Mouse (Mus musculus) CH12.LX (cell line): Measurements from ENCODE around the gene Mical3. TPM values are rescaled to one million over a fixed set of nuclear protein-coding genes. Genes with fewer than 3 reads are reported as not detected.

ENCODE experiments used
- DNase-seq: peaks from one replicate; pipeline ENCODE4 v3.0.0-alpha.2; 2013; ENCODE audit errors: extremely low read depth
- H3K27ac ChIP-seq: 2 replicates; pipeline ENCODE4 v1.5.1; 2012; ENCODE audit warnings: low read depth, mild to moderate bottlenecking, control low read depth, moderate library complexity; ENCODE audit not compliant: insufficient read depth
- H3K27me3 ChIP-seq: replicated peaks from 2 replicates; pipeline ENCODE3; 2012; ENCODE audit warnings: inconsistent platforms
- H3K36me3 ChIP-seq, 2 experiments: replicated peaks in 1 of 2; 2 replicates each; pipeline versions ENCODE3 to v1.6.1; 2012; ENCODE audit warnings: inconsistent platforms in 1 of 2, low read length in 1 of 2, mild to moderate bottlenecking in 1 of 2, mixed read lengths in 1 of 2, moderate library complexity in 1 of 2; ENCODE audit not compliant: control insufficient read depth in 1 of 2, insufficient read depth in 1 of 2
- H3K4me1 ChIP-seq, 2 experiments: 2 replicates each; pipeline ENCODE4 v1.6.1; 2012; ENCODE audit warnings: inconsistent platforms in 1 of 2, moderate library complexity in 1 of 2; ENCODE audit not compliant: insufficient read depth in 2 of 2, control insufficient read depth in 1 of 2
- H3K4me2 ChIP-seq: 2 replicates; pipeline ENCODE4 v1.6.1; 2012; ENCODE audit warnings: low read depth, mild to moderate bottlenecking, control low read depth; ENCODE audit not compliant: poor library complexity, insufficient read depth, severe bottlenecking
- H3K4me3 ChIP-seq, 3 experiments: fragments of 150-350 bp in 1 of 3; sonication (generic) in 1 of 3; replicated peaks in 1 of 3; 2 replicates each; pipeline versions ENCODE3 to v1.5.1; 2011 to 2012; ENCODE audit warnings: low read depth in 2 of 3, low read length in 2 of 3, mild to moderate bottlenecking in 2 of 3, moderate library complexity in 2 of 3, control low read depth in 1 of 3, improper control_type of control experiment in 1 of 3, inconsistent platforms in 1 of 3, mixed read lengths in 1 of 3; ENCODE audit not compliant: poor library complexity in 1 of 3
- H3K79me2 ChIP-seq: replicated peaks from 2 replicates; pipeline ENCODE4 v1.6.1; 2012; ENCODE audit warnings: mild to moderate bottlenecking, moderate library complexity; ENCODE audit not compliant: control insufficient read depth, poor library complexity, insufficient read depth, severe bottlenecking; ENCODE audit errors: extremely low read depth
- H3K9ac ChIP-seq: 2 replicates; pipeline ENCODE4 v1.6.1; 2012; ENCODE audit warnings: low read depth, mild to moderate bottlenecking, control low read depth, moderate library complexity; ENCODE audit not compliant: insufficient read depth
- H3K9me3 ChIP-seq: replicated peaks from 2 replicates; pipeline ENCODE3; 2012; ENCODE audit warnings: low read length, inconsistent platforms, mixed read lengths
- BHLHE40 ChIP-seq: IDR thresholded peaks from 2 replicates; pipeline ENCODE4 v1.6.1; 2011; ENCODE audit warnings: mild to moderate bottlenecking, low read depth, low read length, improper control_type of control experiment
- CHD1 ChIP-seq: IDR thresholded peaks from 2 replicates; pipeline ENCODE4 v1.6.1; 2012; ENCODE audit warnings: low read depth, low read length, improper control_type of control experiment, inconsistent platforms
- CHD2 ChIP-seq: IDR thresholded peaks from 2 replicates; pipeline ENCODE4 v1.6.1; 2011; ENCODE audit warnings: low read length, improper control_type of control experiment
- CTCF ChIP-seq, 2 experiments: IDR thresholded peaks in 1 of 2; conservative IDR thresholded peaks in 1 of 2; 2 replicates each; pipeline ENCODE4 v1.5.1; 2011 to 2012; ENCODE audit warnings: low read depth in 2 of 2, low read length in 2 of 2, improper control_type of control experiment in 1 of 2, inconsistent platforms in 1 of 2, mild to moderate bottlenecking in 1 of 2, moderate library complexity in 1 of 2
- E2F4 ChIP-seq: IDR thresholded peaks from 2 replicates; pipeline ENCODE4 v1.6.1; 2011; ENCODE audit warnings: low read depth, low read length, improper control_type of control experiment; ENCODE audit not compliant: insufficient replicate concordance
- ELF1 ChIP-seq: IDR thresholded peaks from 2 replicates; pipeline ENCODE4 v1.6.1; 2014; ENCODE audit warnings: low read depth, mild to moderate bottlenecking, inconsistent platforms, low read length, improper control_type of control experiment
- EP300 ChIP-seq: IDR thresholded peaks from 2 replicates; pipeline ENCODE4 v1.6.1; 2011; ENCODE audit warnings: low read length, improper control_type of control experiment
- ETS1 ChIP-seq: conservative IDR thresholded peaks from 2 replicates; pipeline ENCODE4 v1.6.1; 2012; ENCODE audit warnings: low read depth, mild to moderate bottlenecking, inconsistent platforms, low read length, improper control_type of control experiment, moderate library complexity
- GABPA ChIP-seq: IDR thresholded peaks from 2 replicates; pipeline ENCODE4 v1.6.1; 2012; ENCODE audit warnings: low read depth, low read length, improper control_type of control experiment, inconsistent platforms; ENCODE audit not compliant: insufficient replicate concordance
- HCFC1 ChIP-seq: IDR thresholded peaks from 2 replicates; pipeline ENCODE4 v1.6.1; 2012; ENCODE audit warnings: low read depth, mild to moderate bottlenecking, inconsistent platforms, low read length, improper control_type of control experiment
- IRF4 ChIP-seq: IDR thresholded peaks from 2 replicates; pipeline ENCODE4 v1.6.1; 2014; ENCODE audit warnings: low read depth, mild to moderate bottlenecking, inconsistent platforms, low read length, improper control_type of control experiment
- JUN ChIP-seq: IDR thresholded peaks from 2 replicates; pipeline ENCODE4 v1.6.1; 2011; ENCODE audit warnings: low read depth, mild to moderate bottlenecking, low read length, improper control_type of control experiment, moderate library complexity; ENCODE audit not compliant: insufficient read depth
- JUND ChIP-seq: conservative IDR thresholded peaks from 2 replicates; pipeline ENCODE4 v1.6.1; 2011; ENCODE audit warnings: low read depth, low read length, improper control_type of control experiment
- KAT2A ChIP-seq: IDR thresholded peaks from 2 replicates; pipeline ENCODE4 v1.6.1; 2012; ENCODE audit warnings: low read length, improper control_type of control experiment, inconsistent platforms; ENCODE audit not compliant: insufficient replicate concordance
- MAFK ChIP-seq: IDR thresholded peaks from 2 replicates; pipeline ENCODE4 v1.6.1; 2011; ENCODE audit warnings: low read length, improper control_type of control experiment; ENCODE audit not compliant: insufficient replicate concordance
- MAX ChIP-seq: IDR thresholded peaks from 2 replicates; pipeline ENCODE4 v1.6.1; 2011; ENCODE audit warnings: low read length, improper control_type of control experiment
- MAZ ChIP-seq: IDR thresholded peaks from 2 replicates; pipeline ENCODE4 v1.6.1; 2012; ENCODE audit warnings: low read depth, mild to moderate bottlenecking, inconsistent platforms, low read length, improper control_type of control experiment, moderate library complexity
- MEF2A ChIP-seq: IDR thresholded peaks from 2 replicates; pipeline ENCODE4 v1.6.1; 2014; ENCODE audit warnings: low read depth, mild to moderate bottlenecking, inconsistent platforms, low read length, improper control_type of control experiment, borderline replicate concordance
- MXI1 ChIP-seq: IDR thresholded peaks from 2 replicates; pipeline ENCODE4 v1.6.1; 2011; ENCODE audit warnings: mild to moderate bottlenecking, low read depth, low read length, improper control_type of control experiment
- MYC ChIP-seq: IDR thresholded peaks from 2 replicates; pipeline ENCODE4 v1.6.1; 2011; ENCODE audit warnings: low read depth, mild to moderate bottlenecking, improper control_type of control experiment, low read length
- NELFE ChIP-seq: IDR thresholded peaks from 2 replicates; pipeline ENCODE4 v1.6.1; 2011; ENCODE audit warnings: low read depth, low read length, improper control_type of control experiment
- NRF1 ChIP-seq: IDR thresholded peaks from 2 replicates; pipeline ENCODE4 v1.6.1; 2014; ENCODE audit warnings: low read depth, mild to moderate bottlenecking, inconsistent platforms, low read length, improper control_type of control experiment, moderate library complexity
- PAX5 ChIP-seq: IDR thresholded peaks from 2 replicates; pipeline ENCODE4 v1.6.1; 2012; ENCODE audit warnings: low read length, inconsistent platforms, mixed read lengths
- POLR2A ChIP-seq: IDR thresholded peaks from 2 replicates; pipeline ENCODE4 v1.6.1; 2011; ENCODE audit warnings: low read depth, mild to moderate bottlenecking, improper control_type of control experiment, low read length
- POLR2AphosphoS2 ChIP-seq: IDR thresholded peaks from 2 replicates; pipeline ENCODE4 v1.6.1; 2011; ENCODE audit warnings: low read depth, low read length, improper control_type of control experiment
- RAD21 ChIP-seq: IDR thresholded peaks from 2 replicates; pipeline ENCODE4 v1.6.1; 2011; ENCODE audit warnings: low read depth, mild to moderate bottlenecking, low read length, improper control_type of control experiment, moderate library complexity
- RCOR1 ChIP-seq: conservative IDR thresholded peaks from 2 replicates; pipeline ENCODE4 v1.6.1; 2012; ENCODE audit warnings: low read depth, mild to moderate bottlenecking, inconsistent platforms, low read length, improper control_type of control experiment
- SIN3A ChIP-seq: IDR thresholded peaks from 2 replicates; pipeline ENCODE4 v1.6.1; 2012; ENCODE audit warnings: low read length, improper control_type of control experiment, inconsistent platforms
- SMC3 ChIP-seq: IDR thresholded peaks from 2 replicates; pipeline ENCODE4 v1.6.1; 2011; ENCODE audit warnings: low read depth, low read length, improper control_type of control experiment
- TBP ChIP-seq: conservative IDR thresholded peaks from 2 replicates; pipeline ENCODE4 v1.6.1; 2011; ENCODE audit warnings: low read depth, low read length, improper control_type of control experiment
- TCF12 ChIP-seq: IDR thresholded peaks from 2 replicates; pipeline ENCODE4 v1.6.1; 2014; ENCODE audit warnings: low read depth, mild to moderate bottlenecking, inconsistent platforms, low read length, improper control_type of control experiment
- UBTF ChIP-seq: IDR thresholded peaks from 2 replicates; pipeline ENCODE4 v1.6.1; 2012; ENCODE audit warnings: low read depth, mild to moderate bottlenecking, inconsistent platforms, low read length, improper control_type of control experiment, moderate library complexity
- USF1 ChIP-seq: IDR thresholded peaks from 2 replicates; pipeline ENCODE4 v1.6.1; 2014; ENCODE audit warnings: low read depth, mild to moderate bottlenecking, inconsistent platforms, low read length, improper control_type of control experiment
- USF2 ChIP-seq: conservative IDR thresholded peaks from 2 replicates; pipeline ENCODE4 v1.6.1; 2011; ENCODE audit warnings: low read depth, low read length, improper control_type of control experiment
- ZC3H11A ChIP-seq: IDR thresholded peaks from 2 replicates; pipeline ENCODE4 v1.6.1; 2012; ENCODE audit warnings: low read depth, mild to moderate bottlenecking, inconsistent platforms, low read length, improper control_type of control experiment
- ZKSCAN1 ChIP-seq: IDR thresholded peaks from 2 replicates; pipeline ENCODE4 v1.6.1; 2012; ENCODE audit warnings: low read depth, inconsistent platforms, low read length, improper control_type of control experiment, borderline replicate concordance
- ZMIZ1 ChIP-seq: IDR thresholded peaks from 2 replicates; pipeline ENCODE4 v1.6.1; 2012; ENCODE audit warnings: low read depth, mild to moderate bottlenecking, inconsistent platforms, low read length, improper control_type of control experiment
- ZNF384 ChIP-seq: IDR thresholded peaks from 2 replicates; pipeline ENCODE4 v1.6.1; 2012; ENCODE audit warnings: low read depth, low read length, improper control_type of control experiment, inconsistent platforms
- dilution Hi-C: fragments of 300-500 bp; cut with MboI; formaldehyde crosslinking; loops from 2 replicates; pipeline ENCODE4 v1.14.3; 2020; ENCODE audit warnings: low sequenced_read_pairs; ENCODE audit not compliant: extremely low pct_unique_long_range_greater_than_20kb, extremely low pct_ligation_motif_present
- in situ Hi-C: fragments of 300-500 bp; cut with MboI; formaldehyde crosslinking; loops from 3 replicates; pipeline ENCODE4 v1.14.3; 2019; ENCODE audit warnings: low sequenced_read_pairs, low pct_ligation_motif_present, low pct_unique_long_range_greater_than_20kb, mixed read lengths
- polyA plus RNA-seq: library from polyadenylated mRNA; unstranded; fragments of >175 nt; gene quantifications from 2 replicates; pipeline ENCODE4 v1.2.1, GENCODE M21; 2012; ENCODE audit warnings: low read depth; ENCODE audit not compliant: insufficient read length
- total RNA-seq, 2 experiments: library from RNA; depleted of rRNA; stranded (reverse); fragments of 300-350 nt in 1 of 2; fragments of >200 nt in 1 of 2; gene quantifications; 2 replicates each; pipeline ENCODE4 v1.2.3; 2012 to 2014

Gene Mical3
- total and polyA plus RNA-seq, 3 experiments: 10.2 to 56.3 (median 26.8) TPM

- Histone ChIP-seq H3K4me1 (peaks cover 23 to 53% of the 10 kb centered on the region in 2 experiments), H3K79me2 (peaks cover 53% of the 10 kb centered on the region), H3K9me3 (no peaks in the 10 kb centered on the region), H3K27ac (peak overlapping the region; percentile 100), H3K4me2 (peak overlapping the region; percentile 99), H3K36me3 (peaks cover 17 to 36% of the 10 kb centered on the region in 2 experiments), H3K9ac (peak overlapping the region; percentile 99), H3K27me3 (no peaks in the 10 kb centered on the region), H3K4me3 (peak overlapping the region; percentile 20 to 94 (median 54))
- peak; percentile 92 for DNase-seq
- in situ Hi-C loops (no loop called here), dilution Hi-C loops (no loop called here)
- TF ChIP-seq USF1: no peak
- TF ChIP-seq USF2: no peak
- peak; percentile 76 for TF ChIP-seq ELF1
- peak; percentile 48 for TF ChIP-seq SMC3
- peak; percentile 84; the same call in 1 of the 2 replicates for TF ChIP-seq POLR2AphosphoS2
- peak; percentile 96 for TF ChIP-seq EP300
- TF ChIP-seq KAT2A: peak; percentile 67; the same call in 1 of the 2 replicates
- TF ChIP-seq E2F4: peak; percentile 66; the same call in 1 of the 2 replicates
- no peak for TF ChIP-seq CHD1
- TF ChIP-seq ZKSCAN1: 0 out of 2 replicates have a peak, but pooled peaks have one; percentile 24
- peak; percentile 52 for TF ChIP-seq HCFC1
- 0 out of 2 replicates have a peak, but pooled peaks have one; percentile 42 for TF ChIP-seq UBTF
- peak; percentile 54; the same call in 1 of the 2 replicates for TF ChIP-seq ZMIZ1
- peak; percentile 92; the same call in 1 of the 2 replicates for TF ChIP-seq MEF2A
- TF ChIP-seq TCF12: peak; percentile 98
- TF ChIP-seq ETS1: peak; percentile 95
- peak; percentile 80 for TF ChIP-seq JUND
- TF ChIP-seq GABPA: no peak
- peak; percentile 58 for TF ChIP-seq MXI1
- 0 out of 2 replicates have a peak, but pooled peaks have one; percentile 30 for TF ChIP-seq NRF1
- TF ChIP-seq MAX: peak; percentile 96
- TF ChIP-seq ZC3H11A: no peak
- TF ChIP-seq MYC: peak; percentile 98
- TF ChIP-seq MAZ: peak; percentile 85
- TF ChIP-seq CTCF (conservative IDR thresholded peaks at IDR 0.05 in 1 of 2, IDR thresholded peaks at IDR 0.05 in 1 of 2; ENCODE audit: low read depth in 2 of 2, low read length in 2 of 2): peak in 1 of 2 experiments; percentile 41; a peak in 2 of 4 replicates
- TF ChIP-seq IRF4: peak; percentile 93
- peak; percentile 62; the same call in 1 of the 2 replicates for TF ChIP-seq NELFE
- TF ChIP-seq CHD2: peak; percentile 82
- TF ChIP-seq MAFK: peak; percentile 76
- TF ChIP-seq RCOR1: peak; percentile 94
- TF ChIP-seq JUN: peak; percentile 60; the same call in 1 of the 2 replicates
- TF ChIP-seq SIN3A: peak; percentile 87
- TF ChIP-seq TBP: peak; percentile 44; the same call in 1 of the 2 replicates
- TF ChIP-seq ZNF384: peak; percentile 75
- TF ChIP-seq POLR2A: no peak
- peak; percentile 88 for TF ChIP-seq BHLHE40
- TF ChIP-seq PAX5: no peak
- TF ChIP-seq RAD21: peak; percentile 26
Measured at GRCm38 (mm10) chr6:120913783-120914182, 217.0 kb downstream of the Mical3 start.
